Comparison of ENCODE assay signal across 17 mouse cellular contexts in genomic region chr14:33418311-33418909, GRCm38 (mm10). TPM values are rescaled to one million over a fixed set of nuclear protein-coding genes. Genes with fewer than 3 reads are reported as not detected.
"Had no signal": no experiment of that assay in that cellular context is flagged by ENCODE, and none has a peak within 500 bp of the region (broad histone marks: within the 10 kb centered on the region; RNA-seq: fewer than 3 reads in every experiment).

No protein-coding gene starts in this region.

- ATAC-seq: liver, embryonic 12.5 days; midbrain, embryonic 16.5 days had no signal

- DNase-seq: kidney, adult 18-20 months; kidney, postnatal 25 days; layer of hippocampus, postnatal 36 days; lung, adult 18-20 months; lung, postnatal 14 days; lung, postnatal 4 days; thymus, adult 2 months; thymus, postnatal 14 days; thymus, postnatal 4 days had no signal

RNA-seq across cellular contexts. Expression of gene Frmpd2, which starts 53.1 kb away (rescaled TPM):
- polyA plus RNA-seq: large intestine, adult 2 months; liver, embryonic 12.5 days; liver, embryonic 15.5 days; midbrain, embryonic 12.5 days; myocyte; neural tube, embryonic 13.5 days; stomach, postnatal 0 days had no signal
